Mouse (Mus musculus) myocyte (in vitro differentiated cells): Measurements from ENCODE around the gene Hoxd10.

Source experiments
- CEBPB ChIP-seq: IDR thresholded peaks from 2 replicates; pipeline ENCODE4 v1.6.1; 2011; ENCODE audit warnings: mild to moderate bottlenecking, moderate library complexity; ENCODE audit not compliant: poor library complexity, insufficient read depth, severe bottlenecking
- MAX ChIP-seq: IDR thresholded peaks from one replicate; pipeline ENCODE4 v1.6.1; 2011; ENCODE audit warnings: low read depth, mild to moderate bottlenecking, control low read depth
- POLR2A ChIP-seq: IDR thresholded peaks from one replicate; pipeline ENCODE4 v1.6.1; 2011; ENCODE audit warnings: low read depth, mild to moderate bottlenecking, control low read depth, moderate library complexity; ENCODE audit not compliant: insufficient read length
- POLR2AphosphoS2 ChIP-seq: IDR thresholded peaks from one replicate; pipeline ENCODE4 v1.6.1; 2011; ENCODE audit warnings: low read depth, control low read depth; ENCODE audit not compliant: insufficient read length
- TCF12 ChIP-seq: IDR thresholded peaks from one replicate; pipeline ENCODE4 v1.6.1; 2011; ENCODE audit warnings: mild to moderate bottlenecking, control low read depth; ENCODE audit not compliant: poor library complexity, insufficient read depth, severe bottlenecking

DNA sequence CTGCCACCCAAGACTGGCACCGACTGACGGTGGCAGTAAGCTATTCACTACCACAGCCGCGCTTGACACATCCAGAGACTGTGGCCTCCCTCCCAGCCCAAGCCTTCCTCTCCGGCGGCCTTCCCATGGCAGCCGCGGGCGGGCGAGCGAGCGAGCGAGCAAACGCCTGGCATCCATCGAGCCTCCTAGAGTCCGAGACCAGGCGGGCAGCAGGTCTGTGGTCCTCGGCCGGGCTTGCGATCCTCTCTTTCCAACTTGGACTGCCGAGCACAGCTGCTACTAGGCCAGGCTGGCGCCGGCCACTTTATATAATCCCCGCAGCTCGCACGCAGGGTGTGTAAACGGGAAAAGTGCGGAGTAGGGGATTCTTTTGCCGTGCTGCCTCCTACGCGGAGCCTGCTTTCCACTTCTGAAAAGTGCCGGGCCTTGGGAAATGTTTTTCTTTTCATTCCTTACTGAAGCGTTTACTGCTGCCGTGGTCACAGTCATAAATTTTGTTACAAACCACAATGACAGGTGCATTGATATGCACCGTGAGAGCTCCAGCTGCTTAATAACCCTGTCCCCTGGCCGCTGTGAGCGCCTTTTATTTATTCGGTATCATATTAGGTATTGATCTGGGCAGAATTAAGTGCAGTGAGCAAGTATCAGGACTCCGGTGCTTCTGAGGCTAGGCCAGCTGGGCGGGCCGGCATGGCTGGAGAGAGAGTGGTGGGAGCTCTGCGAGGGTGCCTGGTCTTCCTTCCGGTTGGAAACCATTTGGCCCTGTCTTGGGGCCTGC, 48.8 kb downstream of the Hoxd10 start:
- TF ChIP-seq POLR2AphosphoS2, result no peak
- no peak for TF ChIP-seq CEBPB
- no peak for TF ChIP-seq MAX
- TF ChIP-seq POLR2A, result no peak
- no peak for TF ChIP-seq TCF12
